Mouse (Mus musculus) T-helper 1 cell (primary cell): ENCODE data around the gene Msl1.

Source experiments
- in situ Hi-C: fragments of 300-600 bp; cut with MboI, MseI; formaldehyde crosslinking; loops from one replicate; pipeline ENCODE4 v1.15.1; 2025; ENCODE audit warnings: high pct_unique_total_duplicates

The Msl1 gene

DNA sequence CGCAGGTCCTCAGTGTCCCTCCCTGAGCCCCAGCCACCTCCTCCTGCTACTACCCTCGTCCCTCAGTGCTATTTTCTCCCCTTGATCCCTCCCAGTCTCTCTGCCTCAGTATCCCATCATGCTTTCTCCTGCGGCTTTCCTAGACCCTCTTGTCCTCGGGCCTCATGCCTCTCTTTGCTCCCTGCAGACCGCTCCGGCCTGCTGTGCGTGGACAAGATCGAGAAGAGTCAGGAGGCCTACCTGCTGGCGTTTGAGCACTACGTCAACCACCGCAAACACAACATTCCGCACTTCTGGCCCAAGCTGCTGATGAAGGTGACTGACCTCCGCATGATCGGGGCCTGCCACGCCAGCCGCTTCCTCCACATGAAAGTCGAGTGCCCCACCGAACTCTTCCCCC, 31.2 kb upstream of the Msl1 start:
- in situ Hi-C loops = no loop called here

DNA sequence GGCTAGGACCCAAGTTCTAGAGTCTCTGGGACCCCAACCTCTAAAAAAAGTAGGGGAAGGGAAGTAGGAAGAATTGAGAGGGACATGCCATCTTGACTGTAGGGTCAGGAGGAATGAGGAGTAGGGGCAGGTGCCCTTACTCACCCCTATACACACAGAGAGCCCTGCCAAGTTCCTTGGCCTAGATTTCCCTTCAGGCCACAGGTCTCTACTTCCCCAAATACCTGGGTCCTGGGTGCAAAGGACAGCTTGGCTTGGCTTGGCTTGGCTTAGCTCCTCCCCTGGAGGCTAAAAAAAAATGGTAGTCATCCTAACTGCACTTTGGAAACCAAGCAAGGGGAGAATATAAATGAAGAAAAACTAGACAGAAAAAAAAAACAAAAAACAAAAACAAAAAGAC, 30.6 kb upstream of the Msl1 start:
- in situ Hi-C loops = no loop called here

DNA sequence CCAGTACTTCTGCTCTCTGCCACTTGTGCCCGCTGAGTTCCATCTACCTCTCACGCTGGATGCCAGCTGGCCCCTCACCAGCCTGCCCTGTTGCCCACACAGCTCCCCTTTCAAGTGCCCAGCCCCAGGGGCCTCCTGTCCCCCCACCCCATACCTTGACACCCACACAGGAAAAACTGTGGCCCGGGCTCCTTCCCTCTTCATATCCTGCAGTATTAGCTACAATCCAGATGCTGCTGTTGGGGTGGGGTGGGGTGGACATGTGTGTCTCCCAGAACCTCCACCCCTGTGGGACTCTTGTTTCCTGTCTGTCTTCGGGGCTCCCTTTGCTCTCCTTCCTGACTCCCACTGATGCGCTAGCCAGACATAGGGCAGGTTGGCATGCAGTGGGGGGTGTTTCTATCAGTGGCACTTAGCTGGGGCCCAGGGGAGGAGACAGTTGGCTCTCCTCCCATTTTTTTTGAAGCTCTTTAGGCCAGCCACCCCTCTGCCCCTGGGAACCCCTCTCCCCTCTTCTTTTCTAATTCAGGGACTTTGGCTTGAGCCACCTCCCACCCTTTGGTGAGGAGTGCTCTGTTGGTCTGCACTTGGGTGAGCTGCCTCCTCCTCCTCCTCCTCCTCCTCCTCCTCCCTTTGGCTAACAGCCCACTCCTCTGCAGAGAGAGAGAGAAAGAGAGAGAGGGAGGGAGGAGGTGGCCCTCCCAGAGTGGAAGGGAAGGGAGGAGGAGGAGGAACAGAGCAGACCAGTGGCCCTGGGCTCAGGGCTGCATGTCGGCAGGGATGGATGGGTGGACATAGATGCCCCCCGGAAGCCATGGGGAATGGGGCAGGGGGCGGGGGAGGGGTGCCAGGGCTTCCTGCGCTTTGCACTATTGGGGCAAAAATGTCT, 29.7 kb upstream of the Msl1 start:
- in situ Hi-C loops = no loop called here

DNA sequence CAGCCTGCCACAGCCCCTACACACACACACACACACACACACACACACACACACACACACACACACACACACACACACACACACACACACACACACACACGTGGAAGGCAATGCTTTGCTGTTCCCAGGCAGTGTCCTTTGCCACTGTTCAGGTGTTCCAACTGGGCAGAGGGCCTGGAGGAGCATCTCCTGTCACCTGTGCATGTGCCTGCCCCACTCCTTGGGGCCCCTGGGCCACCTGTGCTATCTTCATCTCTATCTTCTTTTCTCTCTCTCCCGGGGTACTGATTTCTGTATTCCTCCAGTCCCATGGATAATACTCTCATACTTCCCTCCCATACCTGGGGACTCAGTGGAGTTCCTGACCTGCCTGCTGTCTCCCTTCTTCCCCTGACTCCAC, 29.0 kb upstream of the Msl1 start:
- in situ Hi-C loops = no loop called here

DNA sequence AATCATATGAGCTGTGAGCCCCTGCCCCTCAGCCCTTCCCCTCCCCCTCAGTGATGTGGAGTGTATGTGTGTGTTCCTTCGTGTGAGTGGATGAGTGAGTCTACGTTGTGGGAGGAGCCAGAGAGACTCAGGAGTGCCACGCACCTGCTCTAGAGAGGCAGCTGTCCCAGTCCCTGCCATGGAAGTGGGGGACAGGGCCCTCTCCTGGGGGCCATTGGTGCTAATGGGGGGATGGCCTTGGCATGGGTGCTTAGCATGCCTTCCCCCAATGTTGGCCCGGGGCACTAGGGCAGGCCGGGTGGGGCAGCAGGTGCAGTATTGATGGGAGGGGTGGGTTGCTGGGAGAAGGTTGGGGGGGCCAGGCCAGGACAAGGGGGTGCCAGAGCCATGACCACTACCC, 28.5 kb upstream of the Msl1 start:
- in situ Hi-C loops = no loop called here

DNA sequence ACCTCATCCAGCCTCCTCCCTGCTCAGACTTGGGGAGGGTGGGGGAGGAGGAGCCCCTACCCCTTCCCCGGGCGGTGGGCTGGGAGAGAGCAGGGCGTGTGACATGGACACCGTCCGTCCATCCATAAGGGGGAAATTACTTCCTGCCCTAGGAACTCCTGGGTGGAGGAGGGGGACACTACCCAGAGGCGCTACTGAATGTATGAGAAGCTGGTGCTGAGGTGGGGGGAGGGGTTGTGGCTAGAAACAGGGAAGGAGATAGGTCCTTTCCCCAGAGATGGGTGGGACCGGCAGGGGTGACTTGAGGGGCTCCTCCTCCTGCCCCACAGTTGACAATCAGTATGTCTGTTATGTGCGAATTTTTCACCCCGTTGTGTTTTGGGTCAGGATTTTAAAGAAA, 28.0 kb upstream of the Msl1 start:
- in situ Hi-C loops = no loop called here

DNA sequence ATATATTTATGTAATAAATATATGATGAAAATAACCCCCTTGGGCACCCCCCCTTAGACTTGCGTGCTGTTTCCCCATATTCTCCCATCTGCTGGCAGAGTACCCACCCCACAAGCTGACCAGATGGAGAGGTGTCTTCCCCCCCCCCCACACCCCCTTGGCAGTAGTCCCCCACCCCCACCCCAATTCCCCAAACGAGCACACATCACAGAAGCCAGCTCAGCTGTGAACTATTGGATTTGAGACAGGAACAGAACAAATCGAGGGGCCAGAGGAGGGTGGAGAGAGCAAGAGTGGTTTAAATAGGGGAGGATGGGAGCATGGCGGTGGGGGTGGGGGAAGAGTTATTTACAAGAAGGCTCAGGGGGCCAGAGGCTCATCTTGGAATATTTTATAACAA, 27.6 kb upstream of the Msl1 start:
- in situ Hi-C loops = no loop called here

DNA sequence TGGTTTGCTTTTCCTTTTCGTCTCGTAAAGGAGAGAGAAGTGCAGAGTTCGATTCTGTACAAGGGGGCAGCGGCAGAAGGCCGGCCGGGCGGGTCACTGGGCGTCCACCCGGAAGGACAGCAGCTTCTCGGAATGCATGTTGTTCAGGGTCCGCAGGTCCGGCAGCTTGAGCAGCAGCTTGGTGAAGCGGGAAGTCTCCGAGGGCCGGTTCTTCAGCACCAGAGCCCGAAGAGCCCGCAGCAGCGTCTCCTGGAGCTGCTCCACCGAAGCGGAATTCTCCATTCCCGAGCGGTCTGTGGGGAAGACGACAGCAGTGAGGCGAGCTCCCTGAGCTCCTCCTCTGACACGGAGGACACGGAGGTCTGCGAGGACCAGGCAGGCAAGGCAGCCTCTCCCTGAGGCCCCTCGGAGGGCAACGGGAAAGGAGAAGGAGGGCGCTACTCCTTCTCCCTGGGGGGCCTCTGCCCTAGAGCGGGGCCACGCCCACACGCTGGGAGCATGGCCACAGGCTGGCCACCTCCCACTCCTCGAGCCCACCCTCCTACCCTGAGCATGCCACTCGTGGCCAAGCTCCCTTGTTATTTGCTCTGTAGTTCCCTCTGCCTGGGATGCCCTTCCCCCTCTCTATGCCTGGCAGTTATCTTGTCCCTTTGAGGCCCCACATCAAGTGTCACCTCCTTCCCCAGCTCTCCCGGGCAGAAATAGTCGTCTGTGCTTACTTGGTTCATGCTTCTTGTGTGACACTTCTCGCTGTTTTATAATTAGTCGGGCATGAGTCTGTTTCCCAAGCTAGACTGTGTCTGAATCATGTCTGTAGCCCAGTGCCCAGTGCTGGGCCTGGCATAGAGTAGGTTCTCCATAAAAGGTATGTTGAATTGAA, 26.9 kb upstream of the Msl1 start:
- in situ Hi-C loops = no loop called here

DNA sequence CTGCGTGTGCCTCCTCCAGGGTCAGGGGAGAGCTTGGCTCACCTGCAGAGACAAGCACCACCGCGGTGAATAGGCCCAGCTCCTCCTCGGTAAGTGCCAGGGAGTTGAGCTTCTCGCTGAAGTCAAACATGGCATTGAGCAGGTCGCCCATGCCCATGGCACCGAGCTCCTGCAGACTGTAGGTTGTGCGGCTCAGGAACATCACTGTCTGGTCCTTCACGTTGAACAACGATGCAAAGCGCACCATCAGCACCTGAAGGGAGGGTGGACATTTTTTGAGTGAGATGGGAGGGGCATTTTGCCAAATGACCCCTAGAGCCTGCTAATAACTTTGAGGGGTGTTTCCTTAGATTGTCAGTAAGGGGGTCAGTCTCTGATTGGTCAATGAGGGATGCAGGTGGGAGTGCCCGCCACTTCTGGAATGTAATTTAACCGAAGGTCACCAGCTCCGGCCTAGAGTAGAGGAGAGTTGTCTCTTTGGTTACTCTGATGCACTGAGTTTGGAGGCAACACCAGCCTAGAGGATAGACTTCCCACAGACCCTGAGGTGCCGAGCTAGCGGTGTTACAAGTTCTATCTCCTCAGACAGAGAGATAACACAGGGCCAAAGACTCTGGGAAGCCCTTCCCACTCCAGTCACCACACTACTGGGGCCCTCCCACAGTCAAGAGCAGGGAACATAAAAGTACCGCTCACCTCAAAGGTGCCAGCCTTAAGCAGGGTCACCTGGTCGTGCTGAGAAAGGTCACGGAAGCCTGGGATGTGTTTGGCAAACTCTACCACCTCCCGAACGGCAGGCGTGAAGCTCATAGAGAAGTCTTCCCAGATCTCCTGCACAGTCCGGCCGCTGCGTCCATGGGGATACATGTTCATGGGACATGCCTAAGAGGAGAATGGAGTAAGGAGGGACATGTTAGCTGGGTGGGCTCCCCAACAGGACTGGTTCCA, 26.0 kb upstream of the Msl1 start:
- in situ Hi-C loops = no loop called here

DNA sequence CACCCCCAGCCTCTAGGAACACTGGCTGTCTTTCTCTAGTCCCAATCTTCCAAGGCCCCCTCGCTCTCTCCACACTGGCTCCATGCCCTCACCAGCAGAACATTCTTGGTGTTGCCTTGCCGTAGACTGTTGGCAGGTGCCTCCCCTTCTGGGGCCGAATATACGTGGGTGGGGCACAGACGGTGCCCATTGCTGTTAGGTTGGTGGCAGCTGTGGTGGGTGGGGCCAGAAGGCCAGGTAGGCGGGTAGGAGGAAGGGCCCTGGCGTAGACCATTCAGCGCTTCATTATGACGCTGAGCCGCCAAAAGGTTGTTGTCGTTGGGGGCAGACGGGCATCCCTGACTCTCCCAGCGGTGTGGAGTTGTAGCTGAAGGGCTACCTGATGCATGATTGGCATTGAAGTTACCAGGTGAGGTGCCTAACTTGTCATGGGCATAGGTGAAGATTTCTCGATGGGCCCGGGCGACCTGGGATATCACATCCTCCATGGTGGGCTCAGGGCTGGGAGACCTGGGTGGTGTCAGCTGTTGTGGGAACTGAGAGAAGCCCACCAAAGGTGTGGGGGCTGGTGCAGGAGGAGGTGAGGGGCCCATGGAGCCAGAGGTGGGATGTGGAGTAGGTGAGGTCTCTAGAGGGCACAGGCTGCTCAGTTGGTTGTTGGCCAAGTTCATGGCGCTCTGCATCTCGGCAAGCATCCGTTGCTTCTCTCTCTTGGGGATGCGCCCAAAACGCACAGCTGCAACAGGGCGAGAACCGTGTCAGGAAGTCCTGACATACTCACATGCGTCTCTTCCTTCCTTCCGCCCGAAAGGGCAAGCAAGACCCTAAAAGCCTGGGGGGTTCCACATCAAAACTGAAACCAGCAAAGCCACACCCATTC, 25.0 kb upstream of the Msl1 start:
- in situ Hi-C loops = no loop called here

DNA sequence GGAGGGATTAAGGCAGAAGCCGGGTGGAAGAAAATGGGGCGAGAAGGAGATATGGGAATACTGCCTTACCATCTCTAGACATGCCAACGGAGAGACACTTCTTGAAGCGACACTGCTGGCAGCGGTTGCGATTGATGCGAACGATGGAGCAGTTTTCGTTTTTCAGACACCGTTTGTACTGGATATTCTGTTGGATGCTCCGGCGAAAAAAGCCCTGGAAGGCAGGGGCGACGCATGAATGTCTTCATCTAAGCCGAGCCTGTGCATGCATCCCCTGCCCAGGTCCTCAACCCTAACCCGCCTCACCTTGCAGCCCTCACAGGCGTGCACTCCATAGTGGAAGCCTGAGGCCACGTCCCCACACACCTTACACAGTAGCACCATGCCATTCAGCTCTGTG, 24.2 kb upstream of the Msl1 start:
- in situ Hi-C loops = no loop called here

DNA sequence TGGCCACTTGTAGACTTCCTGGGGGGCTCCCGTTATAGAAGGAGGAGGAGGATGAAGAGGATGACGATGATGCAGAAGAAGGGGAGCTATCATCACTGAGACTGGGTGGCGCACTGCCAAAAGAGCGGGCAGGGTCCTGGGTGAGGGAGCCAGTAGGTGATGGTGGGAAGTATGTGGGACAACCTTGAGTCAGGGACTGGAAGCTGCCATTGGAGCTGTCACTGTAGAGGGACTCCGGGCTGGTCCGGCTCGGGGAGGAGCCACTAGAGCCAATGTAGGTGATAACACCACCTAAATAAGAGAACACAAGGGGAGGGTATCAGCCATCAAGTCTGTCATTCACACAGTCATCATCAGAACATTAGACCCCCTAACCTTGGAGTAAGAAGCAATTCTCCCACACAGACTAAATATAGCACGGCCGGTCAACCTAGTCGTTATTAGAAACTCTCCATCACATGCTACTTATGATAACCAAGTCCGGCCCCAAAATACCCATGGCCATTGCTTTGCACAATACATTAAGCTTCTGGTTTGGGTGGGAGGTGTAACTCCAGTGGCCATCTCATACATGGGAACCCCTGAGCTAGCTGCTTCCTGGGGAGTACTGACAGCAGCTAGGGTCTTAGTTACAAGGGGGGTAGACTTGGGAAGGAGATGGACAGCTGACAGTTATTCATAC, 23.3 kb upstream of the Msl1 start:
- in situ Hi-C loops = no loop called here

DNA sequence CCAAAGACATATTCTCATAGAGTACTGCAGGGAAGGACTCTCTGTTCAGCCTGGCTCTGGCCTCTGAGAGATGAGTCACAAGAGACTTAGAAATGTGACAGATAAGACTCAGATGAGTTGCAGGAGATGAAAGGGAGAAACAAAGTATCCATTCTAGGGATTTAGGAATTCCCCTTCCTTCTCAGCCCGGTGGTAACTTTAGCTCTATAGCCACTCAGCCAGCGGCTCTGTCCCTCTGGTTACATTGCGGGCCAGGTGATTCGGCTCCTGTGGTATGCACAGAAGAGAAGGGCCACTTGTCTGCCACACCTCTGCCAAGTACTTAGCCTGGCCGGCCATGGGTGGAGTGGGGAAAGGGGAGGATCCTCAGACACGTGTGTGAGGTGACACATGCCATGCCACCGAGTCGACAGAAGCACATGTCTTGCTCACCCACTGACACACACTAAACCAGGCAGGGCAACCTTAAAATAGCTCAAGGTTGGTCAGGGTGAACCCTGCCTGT, 22.6 kb upstream of the Msl1 start:
- in situ Hi-C loops = no loop called here

DNA sequence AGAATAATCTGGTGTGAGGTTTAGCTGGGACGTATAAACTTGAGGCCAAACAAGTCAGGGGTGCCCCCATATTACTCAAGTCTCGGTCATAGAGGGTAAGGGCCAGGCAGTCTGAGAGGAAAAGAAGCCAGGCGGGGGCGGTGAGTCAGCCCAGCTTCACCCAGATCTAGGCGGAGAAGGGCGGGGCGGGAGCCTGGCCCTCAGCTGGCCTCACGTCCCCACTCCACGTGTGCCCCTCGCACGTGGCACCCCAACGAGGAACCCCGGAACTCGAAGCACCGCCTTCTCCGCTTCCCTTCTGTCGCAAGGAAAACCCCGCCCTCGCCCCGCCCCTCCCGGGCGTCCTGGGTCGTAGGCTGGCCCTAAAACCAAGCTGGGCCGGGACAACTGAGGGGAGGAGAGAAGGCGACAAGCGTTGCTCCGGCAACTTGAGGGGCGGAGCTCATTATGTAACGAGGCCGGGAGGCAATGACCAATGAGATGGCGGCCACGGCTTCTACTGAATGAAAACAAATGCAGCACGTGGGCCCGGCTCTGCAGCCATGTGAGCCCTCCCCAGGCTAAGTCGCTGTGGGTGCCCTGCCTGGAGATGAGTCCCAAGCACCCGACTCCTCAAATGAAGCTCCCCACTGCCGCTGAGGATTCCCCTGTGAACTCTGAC, 21.6 kb upstream of the Msl1 start:
- in situ Hi-C loops = no loop called here

DNA sequence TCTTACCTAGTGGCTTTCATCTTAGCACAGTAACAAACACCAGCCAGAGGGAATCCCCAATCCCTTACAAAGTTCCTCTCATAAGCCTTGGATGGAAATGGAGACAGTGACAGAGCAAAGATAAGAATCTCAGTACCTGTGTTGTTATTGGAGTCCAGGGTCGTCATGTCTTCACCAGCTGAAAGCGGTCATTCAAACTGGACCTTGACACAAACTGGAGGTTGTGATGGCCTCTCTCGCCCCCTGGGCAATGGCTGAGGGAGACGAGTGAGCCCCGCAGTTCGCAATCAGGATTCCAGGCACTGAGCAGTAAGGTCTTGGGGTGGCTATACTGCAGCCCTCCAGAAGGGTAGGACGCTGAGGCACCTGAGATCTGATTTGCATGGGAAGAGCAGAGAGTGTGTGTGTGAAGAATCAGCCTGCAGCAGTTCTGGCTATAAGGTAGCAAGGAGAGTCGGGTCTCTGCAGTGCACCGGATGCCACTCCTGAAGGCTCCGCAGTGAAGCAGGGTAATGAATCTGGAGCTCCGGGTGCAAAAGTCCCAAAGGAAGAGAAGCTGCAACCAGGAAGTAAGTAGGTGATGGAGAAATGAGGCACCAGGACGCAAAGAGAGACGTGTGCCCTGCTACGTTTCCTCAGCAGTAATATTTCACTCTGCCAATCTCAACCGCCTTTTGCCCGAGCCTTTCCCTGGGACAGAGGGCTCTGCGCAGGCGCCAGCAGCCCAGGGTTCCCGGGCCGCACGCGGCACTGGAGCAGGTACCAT, 20.6 kb upstream of the Msl1 start, which contains the start of gene Nr1d1:
TSS of gene Nr1d1 (minus strand) at position 752 of the 766 bp plus-strand sequence.
- in situ Hi-C loops = loop anchor here (5.0 kb wide), 1 partner anchor 72 kb away; the partner anchor contains the start of gene Csf3

DNA sequence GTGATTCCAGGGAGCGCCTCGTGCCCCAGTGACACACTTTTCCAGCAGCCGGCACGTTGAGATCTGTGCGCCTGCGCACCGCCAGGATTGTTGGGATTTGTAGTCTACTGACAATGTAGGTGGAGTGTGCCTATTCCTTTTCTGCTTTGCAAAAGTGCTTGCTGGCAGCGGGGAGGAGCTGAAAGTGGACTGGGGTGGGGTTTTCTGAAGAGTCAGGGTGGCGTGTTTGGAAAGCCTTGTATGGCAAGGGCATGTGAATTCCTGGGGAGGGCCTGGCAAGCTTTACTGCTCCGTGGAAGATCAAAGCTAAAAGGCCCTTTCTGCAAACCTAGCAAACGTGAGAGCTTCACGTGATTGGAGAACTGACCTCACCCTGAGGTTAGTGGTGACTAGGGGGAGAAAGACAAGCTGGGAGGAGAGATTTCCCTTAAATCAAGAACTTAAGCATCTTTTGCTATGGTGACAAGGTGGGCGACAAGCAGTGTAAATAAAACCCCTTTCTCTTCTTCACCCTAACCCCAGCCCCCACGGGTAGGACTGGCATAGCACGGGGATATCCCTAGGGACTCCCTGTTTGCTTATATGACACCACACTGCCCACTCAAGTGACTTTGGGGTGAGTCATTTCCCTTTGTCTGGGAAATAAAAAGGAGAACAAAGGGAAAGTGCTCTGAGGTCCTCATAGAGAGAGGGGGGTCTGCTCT, 19.8 kb upstream of the Msl1 start:
- in situ Hi-C loops = loop anchor here (5.0 kb wide), 1 partner anchor 73 kb away; the partner anchor contains the start of gene Csf3

DNA sequence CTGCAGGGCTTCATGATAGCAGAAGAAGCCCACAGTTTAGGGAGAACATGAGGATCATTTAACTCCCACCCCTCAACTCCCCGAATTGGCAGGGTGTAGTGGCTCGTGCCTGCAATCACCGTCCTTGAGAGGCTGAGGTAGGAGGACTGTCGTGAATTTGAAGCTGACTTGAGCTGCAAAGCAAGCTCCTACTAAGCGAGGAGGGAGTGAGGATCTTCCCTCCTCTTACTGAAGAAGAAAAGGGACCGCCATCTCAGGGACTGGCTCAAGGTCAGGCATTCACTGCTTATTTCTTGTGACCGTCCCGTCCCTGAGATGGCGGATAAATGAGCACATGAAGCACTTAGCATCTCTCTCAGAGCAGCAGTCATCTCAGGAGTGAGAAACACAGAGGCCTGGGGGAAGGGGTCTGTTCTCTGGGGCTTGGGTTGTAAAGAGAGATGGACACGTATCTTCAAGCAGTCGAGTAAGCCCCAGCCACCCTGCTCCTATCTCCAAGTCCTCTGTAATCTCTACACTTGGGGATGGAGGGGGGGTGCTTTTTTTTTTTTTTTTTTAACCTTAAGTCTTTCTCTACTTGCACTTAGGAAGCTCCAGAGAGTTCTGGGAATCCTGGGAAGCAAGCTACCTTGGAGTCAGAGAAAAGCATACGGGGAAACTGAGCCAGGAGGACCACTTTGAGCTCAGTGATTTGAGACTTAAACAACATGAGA, 19.1 kb upstream of the Msl1 start:
- in situ Hi-C loops = loop anchor here (5.0 kb wide), 1 partner anchor 74 kb away; the partner anchor contains the start of gene Csf3
